Mouse (Mus musculus) bone marrow, adult 2 months (tissue): ENCODE measurements at regions not wholly inside any gene's neighbourhood (a gene's known extent, or its start where the extent isn't known, plus 50 kb on each side); places are given as distances from the start of the nearest gene placed in this dataset.

Experiments
- CTCF ChIP-seq: fragments of 200-500 bp; IDR thresholded peaks from 2 replicates; pipeline ENCODE4 v1.5.1; 2011; ENCODE audit warnings: low read length, control low read depth; ENCODE audit not compliant: control insufficient read depth, insufficient read depth
- POLR2A ChIP-seq: fragments of 200-500 bp; IDR thresholded peaks from 2 replicates; pipeline ENCODE4 v1.6.1; 2011; ENCODE audit warnings: low read depth, mild to moderate bottlenecking, control low read depth, low read length, borderline replicate concordance; ENCODE audit not compliant: control insufficient read depth

GRCm38 (mm10) chr4:99389428-99389827, 93.7 kb downstream of the Gm12689 start:
- TF ChIP-seq CTCF (no peak), POLR2A (no peak)
